Mouse (Mus musculus) forebrain, embryonic 11.5 days (tissue): Measurements from ENCODE around the gene Golm1. TPM values are rescaled to one million over a fixed set of nuclear protein-coding genes. Genes with fewer than 3 reads are reported as not detected.

Experiments used
- ATAC-seq: fragments of 200-750 bp; cut with Nextera tagmentation; replicated peaks from 2 replicates; pipeline ENCODE4 v1.8.0; 2017; ENCODE audit warnings: moderate TSS enrichment; ENCODE audit not compliant: low FRiP score
- DNase-seq: peaks from one replicate; pipeline ENCODE4 v3.0.0-alpha.2; 2017; ENCODE audit warnings: low spot score
- H3K27ac ChIP-seq: fragments of 300-500 bp; sonication (generic); 2 replicates; pipeline ENCODE4 v1.5.1; 2014; ENCODE audit warnings: low read depth, low read length
- H3K27me3 ChIP-seq: fragments of 300-500 bp; sonication (generic); 2 replicates; pipeline ENCODE4 v1.6.1; 2014; ENCODE audit warnings: mild to moderate bottlenecking, low read length, mixed read lengths; ENCODE audit not compliant: control insufficient read depth, insufficient read depth
- H3K36me3 ChIP-seq: fragments of 300-500 bp; sonication (generic); 2 replicates; pipeline ENCODE4 v1.6.1; 2014; ENCODE audit warnings: mild to moderate bottlenecking, low read length, moderate library complexity, mixed read lengths; ENCODE audit not compliant: control insufficient read depth, insufficient read depth
- H3K4me1 ChIP-seq: fragments of 300-500 bp; sonication (generic); replicated peaks from 2 replicates; pipeline ENCODE4 v1.6.1; 2014; ENCODE audit warnings: low read length, mixed read lengths; ENCODE audit not compliant: control insufficient read depth, insufficient read depth
- H3K4me2 ChIP-seq: fragments of 300-500 bp; sonication (generic); 2 replicates; pipeline ENCODE4 v1.6.1; 2014; ENCODE audit warnings: low read depth, mild to moderate bottlenecking, low read length, moderate library complexity, mixed read lengths; ENCODE audit not compliant: severe bottlenecking
- H3K4me3 ChIP-seq: fragments of 300-500 bp; sonication (generic); 2 replicates; pipeline ENCODE4 v1.5.1; 2014; ENCODE audit warnings: low read depth, low read length
- H3K9ac ChIP-seq: fragments of 300-500 bp; sonication (generic); 2 replicates; pipeline ENCODE4 v1.6.1; 2014; ENCODE audit warnings: low read length
- H3K9me3 ChIP-seq: fragments of 300-500 bp; sonication (generic); 2 replicates; pipeline ENCODE4 v1.6.1; 2016; ENCODE audit warnings: low read length, mixed read lengths; ENCODE audit not compliant: control insufficient read depth
- WGBS: fragments of 180-500 bp; shearing (Covaris S2); extraction: QIAGEN DNeasy Blood & Tissue Kit; methylation state at CpG from one replicate; pipeline ENCODE4 v1.1.7; 2014; 5-methylcytosine and 5-hydroxymethylcytosine counted together
- polyA plus RNA-seq: library from polyadenylated mRNA; unstranded; fragments of >200 nt; fragmentation: Nextera tagmentation; extraction: Ambion mirVana; gene quantifications from 2 replicates; pipeline ENCODE4 v1.2.1, GENCODE M21; 2014

Golm1 gene
- polyA plus RNA-seq, 1 experiment from 2014 or later, result 131 TPM

DNA sequence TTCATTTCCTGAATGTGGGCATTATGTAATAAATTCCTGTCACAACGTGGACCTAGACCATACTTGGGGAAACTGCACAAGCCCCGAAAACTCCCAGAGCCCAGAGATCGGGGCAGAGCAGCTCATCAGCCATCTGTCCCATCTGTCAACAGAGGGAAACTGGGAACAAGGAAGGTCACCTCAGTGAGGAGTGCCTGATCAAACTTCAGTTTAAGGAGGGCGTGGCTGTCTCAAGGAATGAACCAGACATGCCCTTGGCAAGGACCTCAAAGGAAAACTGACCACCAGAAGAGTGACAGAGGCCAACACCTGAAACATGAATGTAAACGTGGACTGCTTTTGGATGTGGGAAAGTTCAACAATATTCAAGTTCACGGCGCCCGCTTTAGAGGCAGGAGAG, 14.2 kb downstream of the Golm1 start:
- Histone ChIP-seq H3K9me3 (no peaks in the 10 kb centered on the region), H3K4me3 (no peak overlapping the region), H3K36me3 (peaks cover 21% of the 10 kb centered on the region), H3K27ac (no peak overlapping the region), H3K9ac (no peak overlapping the region), H3K4me1 (peaks cover 12% of the 10 kb centered on the region; the same call in 1 of the 2 replicates), H3K4me2 (no peak overlapping the region), H3K27me3 (no peaks in the 10 kb centered on the region)
- ATAC-seq, result no peak
- DNase-seq, result no peak
- WGBS, result 92% methylated on average over 8 of the region's 8 CpGs

DNA sequence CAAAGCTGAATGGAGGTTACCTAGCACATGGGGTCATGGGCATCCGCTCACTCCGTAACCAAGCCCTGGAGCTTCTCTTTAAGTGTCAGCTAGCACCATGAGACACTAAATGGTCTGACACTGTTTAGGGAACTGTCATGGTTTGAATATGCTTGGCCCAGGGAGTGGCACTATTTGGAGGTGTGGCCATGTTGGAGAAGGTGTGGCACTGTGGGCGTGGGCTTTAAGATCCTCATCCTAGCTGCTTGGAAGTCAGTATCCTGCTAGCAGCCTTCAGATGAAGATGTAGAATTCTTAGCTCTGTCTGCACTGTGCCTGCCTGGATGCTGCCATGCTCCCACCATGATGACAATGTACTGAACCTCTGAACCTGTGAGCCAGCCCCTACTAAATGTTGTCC, 15.2 kb downstream of the Golm1 start:
- H3K4me3 ChIP-seq, result no peak overlapping the region
- DNase-seq (no peak), ATAC-seq (no peak)
- 98% methylated on average over 3 of the region's 3 CpGs for WGBS
- peaks cover 12% of the 10 kb centered on the region; the same call in 1 of the 2 replicates for H3K4me1 ChIP-seq
- no peak overlapping the region for H3K9ac ChIP-seq
- no peaks in the 10 kb centered on the region for H3K9me3 ChIP-seq
- H3K36me3 ChIP-seq, result peaks cover 20% of the 10 kb centered on the region
- no peak overlapping the region for H3K4me2 ChIP-seq
- H3K27me3 ChIP-seq, result no peaks in the 10 kb centered on the region
- no peak overlapping the region for H3K27ac ChIP-seq

DNA sequence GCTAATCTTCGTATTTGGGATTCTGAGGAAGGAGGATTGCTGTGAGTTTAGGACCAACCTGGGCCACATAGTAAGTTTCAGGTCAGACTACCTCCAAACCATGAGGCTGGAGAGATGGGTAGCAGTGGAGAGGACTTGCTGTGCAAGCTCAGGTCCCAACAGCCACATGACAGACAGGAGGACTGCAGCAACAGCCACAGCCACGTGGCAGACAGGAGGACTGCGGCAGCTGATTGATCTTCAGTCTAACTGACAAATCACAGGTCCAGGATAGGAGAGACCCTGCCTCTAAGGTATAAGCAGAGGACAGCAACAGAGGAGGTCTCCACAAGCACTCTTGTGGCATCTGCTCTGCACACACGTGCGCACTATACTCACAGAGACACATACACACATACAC, 17.8 kb downstream of the Golm1 start:
- Histone ChIP-seq H3K27me3 (no peaks in the 10 kb centered on the region), H3K9ac (no peak overlapping the region), H3K36me3 (peaks cover 8% of the 10 kb centered on the region), H3K4me1 (peaks cover 12% of the 10 kb centered on the region; the same call in 1 of the 2 replicates), H3K9me3 (no peaks in the 10 kb centered on the region), H3K4me2 (no peak overlapping the region), H3K27ac (peak overlapping the region; percentile 64; the same call in 1 of the 2 replicates), H3K4me3 (no peak overlapping the region)
- ATAC-seq (no peak), DNase-seq (no peak)
- WGBS, result 88% methylated on average over 5 of the region's 5 CpGs

DNA sequence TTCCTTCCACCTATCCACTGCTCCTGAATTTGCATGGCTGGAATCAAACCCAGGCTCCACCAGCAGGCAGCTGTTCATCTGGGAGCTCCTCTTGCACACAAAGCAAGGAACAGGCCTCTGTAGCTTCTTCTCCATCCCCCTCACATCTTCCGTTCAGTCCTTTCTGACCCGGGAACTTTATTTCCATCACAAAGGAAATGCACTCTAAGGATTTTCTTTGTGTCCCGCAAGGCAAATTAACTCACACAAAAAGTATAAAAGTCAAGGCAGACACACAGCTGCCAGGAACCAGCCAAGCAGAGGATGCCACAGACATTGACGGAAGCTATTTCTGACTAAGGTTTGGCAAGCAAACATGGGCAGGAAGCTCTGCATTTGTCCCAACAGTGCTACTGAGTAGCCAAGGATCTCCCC, 18.6 kb downstream of the Golm1 start:
- H3K27me3 ChIP-seq, result no peaks in the 10 kb centered on the region
- peaks cover 12% of the 10 kb centered on the region; the same call in 1 of the 2 replicates for H3K4me1 ChIP-seq
- H3K9me3 ChIP-seq, result no peaks in the 10 kb centered on the region
- H3K27ac ChIP-seq, result peak overlapping the region; percentile 64; the same call in 1 of the 2 replicates
- H3K9ac ChIP-seq, result peak overlapping the region; percentile 29; the same call in 1 of the 2 replicates
- peak; percentile 69 for ATAC-seq
- H3K4me2 ChIP-seq, result no peak overlapping the region
- no peak overlapping the region for H3K4me3 ChIP-seq
- DNase-seq, result no peak
- whole genome bisulfite sequencing, result 5% methylated on average over 4 of the region's 4 CpGs
- H3K36me3 ChIP-seq, result peaks cover 4% of the 10 kb centered on the region

GRCm38 (mm10) chr13:59656316-59656832, 19.2 kb downstream of the Golm1 start:
- DNase-seq, result no peak
- Histone ChIP-seq H3K4me3 (no peak overlapping the region), H3K9me3 (no peaks in the 10 kb centered on the region), H3K36me3 (peaks cover 4% of the 10 kb centered on the region), H3K27me3 (no peaks in the 10 kb centered on the region), H3K27ac (peak overlapping the region; percentile 64; the same call in 1 of the 2 replicates), H3K9ac (peak overlapping the region; percentile 29; the same call in 1 of the 2 replicates), H3K4me2 (no peak overlapping the region), H3K4me1 (peaks cover 12% of the 10 kb centered on the region; the same call in 1 of the 2 replicates)
- ATAC-seq, result no peak; the same call in 1 of the 2 replicates
- WGBS, result 78% methylated on average over 10 of the region's 10 CpGs

GRCm38 (mm10) chr13:59655718-59656315, 19.8 kb downstream of the Golm1 start:
- no peak overlapping the region for H3K27ac ChIP-seq
- no peak for ATAC-seq
- H3K36me3 ChIP-seq, result peaks cover 4% of the 10 kb centered on the region
- no peak overlapping the region for H3K9ac ChIP-seq
- H3K9me3 ChIP-seq, result no peaks in the 10 kb centered on the region
- no peak overlapping the region for H3K4me3 ChIP-seq
- H3K4me1 ChIP-seq, result peaks cover 12% of the 10 kb centered on the region; the same call in 1 of the 2 replicates
- no peak overlapping the region for H3K4me2 ChIP-seq
- no peak for DNase-seq
- H3K27me3 ChIP-seq, result no peaks in the 10 kb centered on the region
- WGBS, result 94% methylated on average over 15 of the region's 15 CpGs

DNA sequence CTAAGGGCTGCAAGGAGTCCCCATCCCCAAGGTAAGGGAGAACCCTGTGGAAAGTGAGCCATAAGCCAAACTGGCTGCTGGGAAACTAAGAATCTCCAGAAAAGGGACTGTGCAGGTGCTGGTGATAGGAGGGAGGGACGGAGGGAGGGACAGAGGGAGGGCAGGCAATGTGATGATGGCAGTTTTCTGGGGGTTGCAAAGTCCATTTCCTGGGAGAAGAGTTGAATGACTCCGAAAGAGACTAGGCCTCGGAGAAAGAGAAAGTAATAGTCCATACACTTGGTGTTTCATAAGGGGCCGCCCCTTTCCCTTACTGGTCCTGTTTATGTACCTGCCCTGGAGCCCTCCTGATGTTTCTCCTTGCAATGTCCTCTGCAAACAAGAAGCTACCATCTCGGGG, 21.1 kb downstream of the Golm1 start:
- no peak overlapping the region for H3K9ac ChIP-seq
- no peak overlapping the region for H3K4me2 ChIP-seq
- ATAC-seq (no peak), DNase-seq (no peak)
- H3K4me3 ChIP-seq, result no peak overlapping the region
- H3K9me3 ChIP-seq, result no peaks in the 10 kb centered on the region
- 91% methylated on average over 5 of the region's 5 CpGs for WGBS
- no peaks in the 10 kb centered on the region for H3K27me3 ChIP-seq
- no peak overlapping the region for H3K27ac ChIP-seq
- peaks cover 4% of the 10 kb centered on the region for H3K36me3 ChIP-seq
- peaks cover 12% of the 10 kb centered on the region; the same call in 1 of the 2 replicates for H3K4me1 ChIP-seq

GRCm38 (mm10) chr13:59653136-59653535, 22.5 kb downstream of the Golm1 start:
- WGBS, result 74% methylated on average over 3 of the region's 3 CpGs
- no peak overlapping the region for H3K27ac ChIP-seq
- ATAC-seq, result no peak
- H3K4me2 ChIP-seq, result no peak overlapping the region
- H3K4me3 ChIP-seq, result no peak overlapping the region
- H3K9ac ChIP-seq, result no peak overlapping the region
- no peak for DNase-seq
- peaks cover 7% of the 10 kb centered on the region for H3K36me3 ChIP-seq
- no peaks in the 10 kb centered on the region for H3K9me3 ChIP-seq
- no peaks in the 10 kb centered on the region for H3K27me3 ChIP-seq
- H3K4me1 ChIP-seq, result peaks cover 12% of the 10 kb centered on the region; the same call in 1 of the 2 replicates
